Mouse (Mus musculus) thymus, postnatal 4 days (tissue): ENCODE measurements at regions not wholly inside any gene's neighbourhood (a gene's known extent, or its start where the extent isn't known, plus 50 kb on each side); places are given as distances from the start of the nearest gene placed in this dataset.

ENCODE experiments used
- DNase-seq: peaks from one replicate; pipeline ENCODE4 v3.0.0; 2021

- DNase-seq = no peak
Observed at GRCm38 (mm10) chr5:54178966-54179547, 180.8 kb downstream of the Stim2 start.

GRCm38 (mm10) chr5:54180192-54180611 is 181.9 kb downstream of the Stim2 start:
- no peak for DNase-seq

- DNase-seq = no peak
Observed at GRCm38 (mm10) chr5:54180640-54181326, 182.5 kb downstream of the Stim2 start.

GRCm38 (mm10) chr5:54181327-54181863 is 183.1 kb downstream of the Stim2 start:
- no peak for DNase-seq

GRCm38 (mm10) chr5:54182754-54183153 is 184.5 kb downstream of the Stim2 start:
- DNase-seq = no peak

- DNase-seq = no peak
Observed at GRCm38 (mm10) chr5:54185662-54186061, 187.4 kb downstream of the Stim2 start.

GRCm38 (mm10) chr5:54186076-54186676 is 187.9 kb downstream of the Stim2 start:
- DNase-seq = no peak

GRCm38 (mm10) chr5:54191688-54192087 is 193.4 kb downstream of the Stim2 start:
- DNase-seq = no peak

GRCm38 (mm10) chr5:54194846-54195245 is 196.5 kb downstream of the Stim2 start:
- DNase-seq = no peak

GRCm38 (mm10) chr5:54200032-54200431 is 201.7 kb downstream of the Stim2 start:
- DNase-seq = no peak

- DNase-seq = no peak
Observed at GRCm38 (mm10) chr5:54200587-54200986, 202.3 kb downstream of the Stim2 start.

- no peak for DNase-seq
Observed at GRCm38 (mm10) chr5:54211457-54211856, 213.2 kb downstream of the Stim2 start.

GRCm38 (mm10) chr5:54212038-54212589 is 213.8 kb downstream of the Stim2 start:
- DNase-seq = no peak

GRCm38 (mm10) chr5:54225031-54225430 is 226.7 kb downstream of the Stim2 start:
- no peak for DNase-seq

- no peak for DNase-seq
Observed at GRCm38 (mm10) chr5:54234580-54234979, 236.3 kb downstream of the Stim2 start.

- no peak for DNase-seq
Observed at GRCm38 (mm10) chr5:54235226-54235625, 236.9 kb downstream of the Stim2 start.

GRCm38 (mm10) chr5:54237226-54237625 is 238.9 kb downstream of the Stim2 start:
- no peak for DNase-seq

- DNase-seq = no peak
Observed at GRCm38 (mm10) chr5:54238646-54239167, 240.4 kb downstream of the Stim2 start.

GRCm38 (mm10) chr5:54239586-54239985 is 241.3 kb downstream of the Stim2 start:
- DNase-seq = no peak

- no peak for DNase-seq
Observed at GRCm38 (mm10) chr5:54241169-54241917, 243.0 kb downstream of the Stim2 start.

- no peak for DNase-seq
Observed at GRCm38 (mm10) chr5:54242126-54242525, 243.8 kb downstream of the Stim2 start.

GRCm38 (mm10) chr5:54252038-54252437 is 253.7 kb downstream of the Stim2 start:
- DNase-seq = no peak

GRCm38 (mm10) chr5:54254005-54254404 is 255.7 kb downstream of the Stim2 start:
- DNase-seq = no peak
